Mouse (Mus musculus): ENCODE results near the gene Slc35d2. TPM values are rescaled to one million over a fixed set of nuclear protein-coding genes. Genes with fewer than 3 reads are reported as not detected.

Gene Slc35d2
- 10 to 100 TPM; 11.7 to 12.1 TPM for total RNA-seq (2023)

GRCm38 (mm10) chr13:64128858-64129615 lies at the start of gene Slc35d2:
Slc35d2 (minus strand) TSS chr13:64129368.

GRCm38 (mm10) chr13:64161548-64161915 lies 32.4 kb upstream of the Slc35d2 start, which contains the start of gene Habp4:
Habp4 (plus strand) TSS chr13:64161824.

GRCm38 (mm10) chr13:64153083-64153682 lies 24.0 kb upstream of the Slc35d2 start, which contains the start of gene Zfp367:
Zfp367 (minus strand) TSS chr13:64153202.

GRCm38 (mm10) chr13:64089130-64089529 lies 40.0 kb downstream of the Slc35d2 start, which contains the start of gene Hsd17b3:
Hsd17b3 (minus strand) TSS chr13:64089230.

Other genes starting within 250 kb of the Slc35d2 start
- not detected for gene Hsd17b3, start 40.1 kb downstream of the Slc35d2 start, total RNA-seq (2023)
- 10 to 100 TPM in 1 of 2 experiments, 1 to 10 TPM in 1; 8.6 to 10.4 TPM for gene Zfp367, start 23.8 kb upstream of the Slc35d2 start, total RNA-seq (2023)
- 10 to 100 TPM; 12.6 to 14.2 TPM for gene Habp4, start 32.5 kb upstream of the Slc35d2 start, total RNA-seq (2023)
- gene Cdc14b, start 145.9 kb upstream of the Slc35d2 start, total RNA-seq (2023), result 10 to 100 TPM in 1 of 2 experiments, 1 to 10 TPM in 1; 9.6 to 12.8 TPM
- gene Aaed1, start 183.3 kb upstream of the Slc35d2 start, total RNA-seq (2023), result 10 to 100 TPM; 47.3 to 51.5 TPM
- gene Ctsl, start 241.5 kb upstream of the Slc35d2 start, total RNA-seq (2023), result 100 to 1,000 TPM; 119 to 138 TPM

Data from monocyte, adult 59 days (primary cell).